Mouse (Mus musculus) urinary bladder, postnatal 4 days (tissue): Measurements from ENCODE around the gene Scamp4.
A peak's percentile ranks its signal among the peaks of the same experiment; 100 is the strongest.

ENCODE experiments used
- DNase-seq, 2 experiments: peaks; one replicate each; pipeline ENCODE4 v3.0.0; 2021 to 2022; ENCODE audit warnings: low spot score in 2 of 2

Scamp4 gene

GRCm38 (mm10) chr10:80653156-80653720, 50.6 kb downstream of the Scamp4 start:
- DNase-seq = no peak

GRCm38 (mm10) chr10:80654866-80655265, 52.2 kb downstream of the Scamp4 start:
- no peak for DNase-seq

GRCm38 (mm10) chr10:80655406-80656129, 52.9 kb downstream of the Scamp4 start:
- no peak for DNase-seq

GRCm38 (mm10) chr10:80656130-80656862, 53.6 kb downstream of the Scamp4 start:
- DNase-seq = peak; percentile 93 to 99

- no peak for DNase-seq
Measured at GRCm38 (mm10) chr10:80656863-80657623, 54.4 kb downstream of the Scamp4 start, which contains the start of gene Btbd2. Gene Btbd2 (minus strand): TSS chr10:80657071.

- DNase-seq = no peak
Measured at GRCm38 (mm10) chr10:80658194-80658840, 55.6 kb downstream of the Scamp4 start.

- no peak for DNase-seq
Measured at GRCm38 (mm10) chr10:80658841-80659202, 56.1 kb downstream of the Scamp4 start.

- DNase-seq = peak in 1 of 2 experiments; percentile 81
Measured at GRCm38 (mm10) chr10:80659213-80659612, 56.5 kb downstream of the Scamp4 start.

- DNase-seq = no peak
Measured at GRCm38 (mm10) chr10:80661149-80661548, 58.5 kb downstream of the Scamp4 start.

GRCm38 (mm10) chr10:80663485-80664196, 61.0 kb downstream of the Scamp4 start:
- DNase-seq = no peak

GRCm38 (mm10) chr10:80664197-80665015, 61.7 kb downstream of the Scamp4 start:
- peak; percentile 85 to 87 for DNase-seq

GRCm38 (mm10) chr10:80665016-80665380, 62.3 kb downstream of the Scamp4 start:
- DNase-seq = peak; percentile 66 to 72
